Mouse (Mus musculus): ENCODE results near the gene Spint2. TPM values are rescaled to one million over a fixed set of nuclear protein-coding genes. Genes with fewer than 3 reads are reported as not detected.

Gene Spint2
- total RNA-seq, 2 experiments from 2014 or later = 48.4 to 83.8 TPM

GRCm38 (mm10) chr7:29211013-29211412 lies 70.7 kb downstream of the Spint2 start:
- peak in 1 of 2 experiments; percentile 30 for DNase-seq (ENCODE audit: low spot score in 2 of 2)

Other genes starting within 250 kb of the Spint2 start
- gene Ryr1, start 156.7 kb downstream of the Spint2 start, total RNA-seq (2021) = 1 to 10 TPM in 1 of 2 experiments, under 1 TPM in 1; 0.23 to 1.0 TPM
- gene Rasgrp4, start 147.1 kb downstream of the Spint2 start, total RNA-seq (2021) = 1 to 10 TPM; 1.4 to 1.9 TPM
- 1 to 10 TPM; 9.1 to 9.8 TPM for gene Fam98c, start 125.7 kb downstream of the Spint2 start, total RNA-seq (2021)
- under 1 TPM; 0.64 to 0.83 TPM for gene Ggn, start 111.7 kb downstream of the Spint2 start, total RNA-seq (2021)
- gene Spred3, start 111.5 kb downstream of the Spint2 start, total RNA-seq (2021) = 1 to 10 TPM; 5.3 to 7.0 TPM
- gene Psmd8, start 101.2 kb downstream of the Spint2 start, total RNA-seq (2021) = 100 to 1,000 TPM; 180 to 223 TPM
- under 1 TPM; 0.66 to 0.90 TPM for gene Catsperg1, start 67.9 kb downstream of the Spint2 start, total RNA-seq (2021)
- 1 to 10 TPM; 1.7 to 2.6 TPM for gene Kcnk6, start 49.4 kb downstream of the Spint2 start, total RNA-seq (2021)
- gene Yif1b, start 43.6 kb downstream of the Spint2 start, total RNA-seq (2021) = 10 to 100 TPM; 45.5 to 64.9 TPM
- gene 2200002D01Rik, start 33.4 kb downstream of the Spint2 start, total RNA-seq (2021) = 1 to 10 TPM; 1.8 to 2.8 TPM
- gene Ppp1r14a, start 7.4 kb upstream of the Spint2 start, total RNA-seq (2021) = 1 to 10 TPM; 4.8 TPM
- 1 to 10 TPM; 1.8 to 4.5 TPM for gene Dpf1, start 22.0 kb upstream of the Spint2 start, total RNA-seq (2021)
- 10 to 100 TPM; 23.5 to 42.5 TPM for gene Sipa1l3, start 236.7 kb upstream of the Spint2 start, total RNA-seq (2021)